Mouse (Mus musculus) lung, postnatal 25 days (tissue): ENCODE data around the gene Nicn1.
A peak's percentile ranks its signal among the peaks of the same experiment; 100 is the strongest.

Experiments used
- DNase-seq: peaks from one replicate; pipeline ENCODE4 v3.0.0; 2022; ENCODE audit warnings: low spot score

Nicn1 gene

DNA sequence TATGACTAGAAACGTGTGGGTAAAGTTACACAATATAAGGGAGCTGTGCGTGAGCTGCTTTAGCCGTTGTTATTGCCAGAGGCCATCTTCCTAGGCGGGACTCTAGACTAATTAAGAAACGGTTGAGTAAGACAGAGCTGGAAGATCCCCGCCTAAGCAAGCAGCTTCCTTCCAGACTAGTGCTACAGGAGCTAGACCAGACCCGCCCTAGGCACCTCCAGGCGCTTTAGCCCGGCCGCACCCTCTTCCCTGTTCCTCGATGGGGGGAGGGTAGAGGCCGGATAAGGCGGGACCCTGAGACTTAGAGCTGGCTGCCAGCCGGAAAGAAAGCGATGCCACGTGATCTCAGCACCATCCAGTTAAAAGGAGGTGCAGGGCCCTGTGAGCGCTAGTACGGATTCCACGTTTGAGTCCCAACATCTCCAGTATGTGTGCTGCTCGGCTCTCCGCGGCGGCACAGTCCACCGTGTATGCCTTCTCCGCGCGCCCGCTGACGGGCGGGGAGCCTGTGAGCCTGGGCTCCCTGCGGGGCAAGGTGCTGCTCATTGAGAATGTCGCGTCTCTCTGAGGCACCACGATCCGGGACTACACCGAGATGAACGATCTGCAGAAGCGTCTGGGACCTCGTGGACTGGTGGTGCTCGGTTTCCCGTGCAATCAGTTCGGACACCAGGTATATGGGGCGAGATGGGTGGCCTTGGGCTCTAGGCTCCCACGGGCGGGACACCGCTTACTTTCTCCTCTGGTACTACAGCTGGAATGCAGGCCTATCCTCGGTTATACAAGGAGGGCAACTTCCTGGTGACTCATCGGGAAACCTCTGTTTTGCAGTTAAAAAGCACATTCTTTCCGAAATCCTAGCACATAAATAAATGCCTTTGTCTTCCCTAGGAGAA lies 48.9 kb downstream of the Nicn1 start, which contains the start of gene Gpx1:
Gene Gpx1 (plus strand): TSS at position 18 of the 896 bp plus-strand sequence.
- DNase-seq = peak; percentile 98

- DNase-seq = no peak
These were observed 49.6 kb downstream of the Nicn1 start for GRCm38 (mm10) chr9:108339886-108340257.

DNA sequence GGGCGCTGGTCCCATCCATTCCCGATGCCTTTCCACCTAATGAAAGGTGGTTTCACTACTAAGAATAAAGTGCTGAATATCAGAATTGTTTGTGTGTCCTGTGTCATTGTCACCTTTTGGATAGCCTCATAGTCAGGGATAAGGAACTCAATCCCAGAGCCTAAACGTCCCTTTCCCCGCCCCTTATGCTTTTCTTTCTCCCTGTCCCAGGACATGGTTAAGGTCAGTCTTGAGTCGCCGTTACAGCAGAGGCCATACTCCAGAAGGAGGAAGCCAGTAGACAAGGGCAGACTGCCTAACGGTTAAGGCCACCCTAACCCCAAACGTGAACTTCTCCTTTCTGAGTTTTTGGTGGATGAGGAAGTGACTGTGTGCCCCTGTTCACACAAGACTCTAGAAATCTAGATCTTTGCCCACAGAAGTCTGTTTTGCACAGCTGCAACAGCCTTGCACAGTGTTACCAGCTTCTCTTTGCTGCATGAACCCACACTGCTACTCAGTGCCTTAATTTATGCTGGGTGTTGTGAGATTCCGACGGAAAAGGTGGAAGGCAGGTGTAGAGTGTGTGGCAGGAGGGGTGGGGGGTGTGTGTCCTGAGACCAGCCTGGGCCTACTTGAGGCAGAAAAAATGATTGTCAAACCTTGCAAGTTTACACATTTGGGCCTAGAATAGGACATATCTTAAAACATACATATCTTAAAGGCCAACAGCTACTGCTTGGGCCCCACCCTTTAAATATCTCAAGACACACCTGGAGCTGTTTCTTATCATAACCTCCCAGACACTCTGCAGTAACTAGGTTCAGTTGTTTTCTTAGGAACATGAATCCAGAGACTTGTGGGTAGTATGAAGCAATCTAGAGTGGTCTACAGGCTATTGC lies 50.3 kb downstream of the Nicn1 start:
- peak; percentile 72 for DNase-seq

DNA sequence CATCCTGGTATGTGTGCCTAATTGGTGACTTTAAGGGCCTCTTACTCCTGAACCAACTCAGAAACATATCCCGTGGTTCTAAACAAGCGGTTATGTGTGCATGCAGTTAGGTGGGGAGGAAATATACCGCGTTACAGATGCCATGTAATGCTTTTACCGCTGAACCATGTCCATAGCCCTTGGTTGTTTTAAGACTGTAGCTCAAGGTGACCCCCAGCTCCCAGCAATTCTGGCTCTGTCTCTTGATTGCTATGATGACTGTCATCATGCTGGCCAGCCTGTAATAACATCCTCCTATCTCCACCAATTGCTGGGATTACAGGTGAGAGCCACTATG lies 50.9 kb downstream of the Nicn1 start:
- DNase-seq = no peak

- no peak for DNase-seq
These were observed 51.6 kb downstream of the Nicn1 start for GRCm38 (mm10) chr9:108341801-108342200.

GRCm38 (mm10) chr9:108342301-108342831 lies 52.1 kb downstream of the Nicn1 start:
- peak; percentile 61 for DNase-seq

DNA sequence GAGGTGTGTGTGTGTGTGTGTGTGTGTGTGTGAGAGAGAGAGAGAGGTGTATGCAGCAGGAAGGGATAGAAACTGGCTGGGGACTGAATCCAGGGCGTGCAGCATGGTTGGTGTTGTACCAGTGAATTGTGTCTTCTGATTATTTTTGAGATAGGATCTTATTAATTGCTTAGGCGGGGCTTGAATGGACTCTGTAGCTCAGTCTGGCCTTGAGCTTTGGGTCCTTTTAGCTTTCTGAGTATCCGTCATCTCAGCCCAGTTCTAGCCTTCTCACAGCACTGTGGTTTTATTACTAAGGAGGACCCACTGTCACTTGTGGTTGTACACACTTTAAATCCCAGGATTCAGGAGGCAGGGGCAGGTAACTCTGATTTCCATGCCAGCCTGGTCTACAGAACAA lies 53.1 kb downstream of the Nicn1 start:
- no peak for DNase-seq

DNA sequence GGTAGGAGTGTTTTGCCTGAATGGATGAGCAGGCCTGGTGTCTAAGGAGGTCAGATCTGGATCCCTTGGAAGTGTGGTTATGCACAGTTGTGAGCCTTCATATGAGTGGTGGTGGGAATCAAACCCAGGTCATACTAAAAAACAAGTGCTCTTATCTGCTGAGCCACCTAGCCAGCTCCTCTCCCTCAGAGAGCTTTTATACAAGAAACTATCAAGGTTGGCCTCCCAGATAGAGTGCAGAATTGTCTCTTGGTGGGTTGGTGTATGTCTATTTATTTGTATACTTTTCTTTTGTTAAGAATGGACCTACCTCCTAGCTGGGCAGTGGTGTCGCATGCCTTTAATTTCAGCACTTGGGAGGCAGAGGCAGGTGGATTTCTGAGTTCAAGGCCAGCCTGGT lies 53.6 kb downstream of the Nicn1 start:
- no peak for DNase-seq

DNA sequence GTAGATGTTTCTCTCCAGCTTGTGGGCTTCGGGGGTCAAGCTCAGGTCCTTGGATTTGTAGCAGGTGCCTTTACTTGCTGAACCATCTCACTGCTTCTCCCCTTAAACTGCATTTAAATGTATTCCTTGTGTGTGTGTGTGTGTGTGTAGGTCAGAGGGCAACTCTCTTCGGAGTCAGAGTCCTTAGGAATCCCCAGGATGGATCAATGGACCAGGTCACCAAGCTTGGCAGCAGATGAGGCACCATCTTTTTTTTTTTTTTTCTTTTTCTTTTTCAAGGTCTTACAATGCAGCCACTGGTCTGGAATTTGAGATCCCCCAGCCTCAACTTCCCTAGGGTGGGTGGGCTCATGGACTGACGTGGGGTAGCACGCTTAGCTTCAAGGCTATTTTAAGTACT lies 54.2 kb downstream of the Nicn1 start:
- no peak for DNase-seq
